Mouse (Mus musculus) midbrain, embryonic 12.5 days (tissue): ENCODE results near the gene Kcnd3. TPM values are rescaled to one million over a fixed set of nuclear protein-coding genes. Genes with fewer than 3 reads are reported as not detected.

Source experiments
- ATAC-seq: fragments of 200-750 bp; cut with Nextera tagmentation; 2 replicates; pipeline ENCODE4 v1.8.0; 2017; ENCODE audit warnings: low read depth, moderate TSS enrichment, moderate library complexity; ENCODE audit not compliant: low FRiP score
- H3K27ac ChIP-seq: fragments of 300-500 bp; sonication (generic); replicated peaks from 2 replicates; pipeline ENCODE4 v1.5.1; 2016; ENCODE audit warnings: mild to moderate bottlenecking
- H3K27me3 ChIP-seq: fragments of 300-500 bp; sonication (generic); 2 replicates; pipeline ENCODE4 v1.6.1; 2016; ENCODE audit warnings: mild to moderate bottlenecking
- H3K36me3 ChIP-seq: fragments of 300-500 bp; sonication (generic); 2 replicates; pipeline ENCODE4 v1.6.1; 2016
- H3K4me1 ChIP-seq: fragments of 300-500 bp; sonication (generic); 2 replicates; pipeline ENCODE4 v1.6.1; 2016
- H3K4me2 ChIP-seq: fragments of 300-500 bp; sonication (generic); replicated peaks from 2 replicates; pipeline ENCODE4 v1.6.1; 2016; ENCODE audit warnings: mild to moderate bottlenecking, moderate library complexity
- H3K4me3 ChIP-seq: fragments of 300-500 bp; sonication (generic); 2 replicates; pipeline ENCODE4 v1.5.1; 2016; ENCODE audit warnings: mild to moderate bottlenecking
- H3K9ac ChIP-seq: fragments of 300-500 bp; sonication (generic); replicated peaks from 2 replicates; pipeline ENCODE4 v1.6.1; 2016; ENCODE audit warnings: mild to moderate bottlenecking, moderate library complexity
- H3K9me3 ChIP-seq: fragments of 300-500 bp; sonication (generic); 2 replicates; pipeline ENCODE4 v1.6.1; 2016; ENCODE audit warnings: mild to moderate bottlenecking
- WGBS: fragments of 180-500 bp; shearing (Covaris S2); methylation state at CpG from one replicate; pipeline ENCODE4 v1.1.7; 2016; 5-methylcytosine and 5-hydroxymethylcytosine counted together
- polyA plus RNA-seq: library from polyadenylated mRNA; unstranded; fragments of >200 nt; fragmentation: Nextera tagmentation; extraction: Ambion mirVana; gene quantifications from 2 replicates; pipeline ENCODE4 v1.2.1, GENCODE M21; 2016

The Kcnd3 gene
- polyA plus RNA-seq, 1 experiment from 2014 or later: 5.1 TPM

- H3K4me1 ChIP-seq: peaks cover 54% of the 10 kb centered on the region
- ATAC-seq: peak; percentile 57
- H3K4me2 ChIP-seq: no peak overlapping the region
These were observed 116.3 kb downstream of the Kcnd3 start for GRCm38 (mm10) chr3:105568403-105568802.

GRCm38 (mm10) chr3:105568851-105569250, 116.7 kb downstream of the Kcnd3 start:
- peaks cover 5% of the 10 kb centered on the region; the same call in 1 of the 2 replicates for H3K27me3 ChIP-seq
- H3K27ac ChIP-seq: peak overlapping the region; percentile 79
- ATAC-seq: no peak; the same call in 1 of the 2 replicates
- 73% methylated on average over 9 of the region's 9 CpGs for WGBS
- no peak overlapping the region for H3K4me2 ChIP-seq
- no peak overlapping the region for H3K9ac ChIP-seq
- H3K4me1 ChIP-seq: peaks cover 54% of the 10 kb centered on the region
- H3K9me3 ChIP-seq: no peaks in the 10 kb centered on the region
- H3K36me3 ChIP-seq: no peaks in the 10 kb centered on the region
- no peak overlapping the region for H3K4me3 ChIP-seq

More at GRCm38 (mm10) chr3:105568403-105568802, 116.3 kb downstream of the Kcnd3 start:
- no peaks in the 10 kb centered on the region for H3K9me3 ChIP-seq
- H3K9ac ChIP-seq: no peak overlapping the region
- peaks cover 5% of the 10 kb centered on the region; the same call in 1 of the 2 replicates for H3K27me3 ChIP-seq
- H3K4me3 ChIP-seq: no peak overlapping the region
- peak overlapping the region; percentile 79 for H3K27ac ChIP-seq
- 58% methylated on average over 8 of the region's 8 CpGs for WGBS
- H3K36me3 ChIP-seq: no peaks in the 10 kb centered on the region

- peaks cover 5% of the 10 kb centered on the region; the same call in 1 of the 2 replicates for H3K27me3 ChIP-seq
- WGBS: 37% methylated on average over 6 of the region's 6 CpGs
- ATAC-seq: peak; percentile 68
- H3K4me2 ChIP-seq: 0 out of 2 replicates have a peak overlapping the region, but pooled peaks have one; percentile 11
- peaks cover 54% of the 10 kb centered on the region for H3K4me1 ChIP-seq
- no peak overlapping the region for H3K9ac ChIP-seq
- peak overlapping the region; percentile 79 for H3K27ac ChIP-seq
- no peaks in the 10 kb centered on the region for H3K36me3 ChIP-seq
- H3K9me3 ChIP-seq: no peaks in the 10 kb centered on the region
- H3K4me3 ChIP-seq: no peak overlapping the region
These were observed 117.2 kb downstream of the Kcnd3 start for GRCm38 (mm10) chr3:105569310-105569752.

GRCm38 (mm10) chr3:105569950-105570349, 117.8 kb downstream of the Kcnd3 start:
- H3K4me3 ChIP-seq: no peak overlapping the region
- no peak overlapping the region for H3K9ac ChIP-seq
- peaks cover 49% of the 10 kb centered on the region for H3K4me1 ChIP-seq
- ATAC-seq: no peak
- peak overlapping the region; percentile 79 for H3K27ac ChIP-seq
- WGBS: 75% methylated on average over 9 of the region's 9 CpGs
- no peaks in the 10 kb centered on the region for H3K9me3 ChIP-seq
- no peaks in the 10 kb centered on the region for H3K36me3 ChIP-seq
- 0 out of 2 replicates have a peak overlapping the region, but pooled peaks have one; percentile 11 for H3K4me2 ChIP-seq
- peaks cover 5% of the 10 kb centered on the region; the same call in 1 of the 2 replicates for H3K27me3 ChIP-seq

- ATAC-seq: no peak
- no peak overlapping the region for H3K27ac ChIP-seq
- H3K4me2 ChIP-seq: no peak overlapping the region
- 39% methylated on average over 3 of the region's 3 CpGs for WGBS
- H3K9ac ChIP-seq: no peak overlapping the region
- peaks cover 49% of the 10 kb centered on the region for H3K4me1 ChIP-seq
- peaks cover 5% of the 10 kb centered on the region; the same call in 1 of the 2 replicates for H3K27me3 ChIP-seq
- no peaks in the 10 kb centered on the region for H3K36me3 ChIP-seq
- H3K9me3 ChIP-seq: no peaks in the 10 kb centered on the region
- H3K4me3 ChIP-seq: no peak overlapping the region
These were observed 118.7 kb downstream of the Kcnd3 start for GRCm38 (mm10) chr3:105570818-105571217.

- no peak overlapping the region for H3K27ac ChIP-seq
- 74% methylated on average over 1 of the region's 1 CpGs for WGBS
- H3K27me3 ChIP-seq: peaks cover 5% of the 10 kb centered on the region; the same call in 1 of the 2 replicates
These were observed 119.8 kb downstream of the Kcnd3 start for GRCm38 (mm10) chr3:105571944-105572343.

GRCm38 (mm10) chr3:105573156-105573555, 121.0 kb downstream of the Kcnd3 start:
- Histone ChIP-seq H3K27me3 (peaks cover 5% of the 10 kb centered on the region; the same call in 1 of the 2 replicates), H3K36me3 (no peaks in the 10 kb centered on the region), H3K27ac (no peak overlapping the region), H3K4me1 (peaks cover 32% of the 10 kb centered on the region), H3K4me3 (no peak overlapping the region), H3K9ac (no peak overlapping the region), H3K9me3 (no peaks in the 10 kb centered on the region), H3K4me2 (no peak overlapping the region)
- 80% methylated on average over 2 of the region's 2 CpGs for WGBS
- ATAC-seq: no peak

More at GRCm38 (mm10) chr3:105571944-105572343, 119.8 kb downstream of the Kcnd3 start:
- ATAC-seq: no peak
- H3K9ac ChIP-seq: no peak overlapping the region
- H3K4me3 ChIP-seq: no peak overlapping the region
- H3K4me2 ChIP-seq: no peak overlapping the region
- peaks cover 45% of the 10 kb centered on the region for H3K4me1 ChIP-seq
- H3K36me3 ChIP-seq: no peaks in the 10 kb centered on the region
- H3K9me3 ChIP-seq: no peaks in the 10 kb centered on the region

- no peak overlapping the region for H3K27ac ChIP-seq
- H3K4me1 ChIP-seq: 0 out of 2 replicates have a peak, but pooled peaks cover 7% of the 10 kb centered on the region
- H3K36me3 ChIP-seq: no peaks in the 10 kb centered on the region
- no peak overlapping the region for H3K4me3 ChIP-seq
- ATAC-seq: no peak
- no peaks in the 10 kb centered on the region for H3K9me3 ChIP-seq
- H3K4me2 ChIP-seq: no peak overlapping the region
- no peak overlapping the region for H3K9ac ChIP-seq
- whole genome bisulfite sequencing: 86% methylated on average over 3 of the region's 3 CpGs
- no peaks in the 10 kb centered on the region for H3K27me3 ChIP-seq
These were observed 126.2 kb downstream of the Kcnd3 start for GRCm38 (mm10) chr3:105578320-105578719.

GRCm38 (mm10) chr3:105581119-105581518, 129.0 kb downstream of the Kcnd3 start:
- 52% methylated on average over 6 of the region's 6 CpGs for WGBS
- ATAC-seq: peak; percentile 41; the same call in 1 of the 2 replicates
- no peaks in the 10 kb centered on the region for H3K36me3 ChIP-seq

GRCm38 (mm10) chr3:105585734-105586159, 133.6 kb downstream of the Kcnd3 start:
- Histone ChIP-seq H3K9ac (no peak overlapping the region), H3K4me2 (no peak overlapping the region), H3K27ac (peak overlapping the region; percentile 69), H3K36me3 (no peaks in the 10 kb centered on the region), H3K9me3 (no peaks in the 10 kb centered on the region), H3K27me3 (no peaks in the 10 kb centered on the region), H3K4me3 (no peak overlapping the region), H3K4me1 (peaks cover 25% of the 10 kb centered on the region)
- ATAC-seq: peak; percentile 69
- 22% methylated on average over 4 of the region's 4 CpGs for WGBS

More at GRCm38 (mm10) chr3:105581119-105581518, 129.0 kb downstream of the Kcnd3 start:
- H3K4me3 ChIP-seq: no peak overlapping the region
- H3K27ac ChIP-seq: no peak overlapping the region
- peaks cover 12% of the 10 kb centered on the region for H3K4me1 ChIP-seq
- no peak overlapping the region for H3K4me2 ChIP-seq
- H3K9me3 ChIP-seq: no peaks in the 10 kb centered on the region
- H3K27me3 ChIP-seq: no peaks in the 10 kb centered on the region
- H3K9ac ChIP-seq: no peak overlapping the region

GRCm38 (mm10) chr3:105590056-105590672, 138.0 kb downstream of the Kcnd3 start:
- ATAC-seq: peak; percentile 80
- 55% methylated on average over 15 of the region's 15 CpGs for WGBS
- Histone ChIP-seq H3K27me3 (no peaks in the 10 kb centered on the region), H3K4me2 (no peak overlapping the region), H3K4me1 (peaks cover 23% of the 10 kb centered on the region), H3K9me3 (no peaks in the 10 kb centered on the region), H3K27ac (peak overlapping the region; percentile 76), H3K4me3 (no peak overlapping the region), H3K9ac (no peak overlapping the region), H3K36me3 (no peaks in the 10 kb centered on the region)

- H3K27me3 ChIP-seq: no peaks in the 10 kb centered on the region
- H3K4me3 ChIP-seq: no peak overlapping the region
- H3K4me1 ChIP-seq: peaks cover 15% of the 10 kb centered on the region
- H3K36me3 ChIP-seq: no peaks in the 10 kb centered on the region
- H3K4me2 ChIP-seq: no peak overlapping the region
- ATAC-seq: no peak
- H3K9me3 ChIP-seq: no peaks in the 10 kb centered on the region
- no peak overlapping the region for H3K27ac ChIP-seq
- WGBS: 89% methylated on average over 1 of the region's 1 CpGs
- no peak overlapping the region for H3K9ac ChIP-seq
These were observed 139.6 kb downstream of the Kcnd3 start for GRCm38 (mm10) chr3:105591766-105592165.
